Mouse (Mus musculus) bone marrow, adult 2 months (tissue): ENCODE measurements around the gene E2f4. TPM values are rescaled to one million over a fixed set of nuclear protein-coding genes. Genes with fewer than 3 reads are reported as not detected.

Experiments
- H3K27ac ChIP-seq: fragments of 200-500 bp; 2 replicates; pipeline ENCODE4 v1.5.1; 2012; ENCODE audit warnings: low read depth, mild to moderate bottlenecking, control low read depth, inconsistent platforms, low read length; ENCODE audit not compliant: control insufficient read depth, poor library complexity, insufficient read depth
- H3K4me1 ChIP-seq: fragments of 200-500 bp; 2 replicates; pipeline ENCODE4 v1.6.1; 2011; ENCODE audit warnings: low read length; ENCODE audit not compliant: control insufficient read depth, insufficient read depth
- H3K4me3 ChIP-seq: fragments of 200-500 bp; replicated peaks from 2 replicates; pipeline ENCODE3; 2011; ENCODE audit warnings: mild to moderate bottlenecking, low read depth, low read length, control low read depth; ENCODE audit not compliant: control insufficient read depth
- CTCF ChIP-seq: fragments of 200-500 bp; IDR thresholded peaks from 2 replicates; pipeline ENCODE4 v1.5.1; 2011; ENCODE audit warnings: low read length, control low read depth; ENCODE audit not compliant: control insufficient read depth, insufficient read depth
- POLR2A ChIP-seq: fragments of 200-500 bp; IDR thresholded peaks from 2 replicates; pipeline ENCODE4 v1.6.1; 2011; ENCODE audit warnings: low read depth, mild to moderate bottlenecking, control low read depth, low read length, borderline replicate concordance; ENCODE audit not compliant: control insufficient read depth
- WGBS: fragments of 180-500 bp; shearing (Covaris S2); methylation state at CpG from one replicate; pipeline ENCODE4 v1.1.7; 2018; 5-methylcytosine and 5-hydroxymethylcytosine counted together
- polyA plus RNA-seq: library from polyadenylated mRNA; stranded (reverse); fragments of >200 nt; gene quantifications from 2 replicates; pipeline ENCODE4 v1.2.4, GENCODE M21; 2011; ENCODE audit warnings: low replicate concordance; ENCODE audit not compliant: missing spikeins, insufficient read depth, insufficient read length

E2f4 gene
- polyA plus RNA-seq, 1 experiment = 115 TPM

GRCm38 (mm10) chr8:105295256-105295655, 2.2 kb upstream of the E2f4 start:
- TF ChIP-seq POLR2A = no peak
- no peak for TF ChIP-seq CTCF
- Histone ChIP-seq H3K27ac (no peak overlapping the region), H3K4me3 (no peak overlapping the region), H3K4me1 (peaks cover 4% of the 10 kb centered on the region)
- 66% methylated on average over 11 of the region's 11 CpGs for WGBS

- peaks cover 4% of the 10 kb centered on the region for H3K4me1 ChIP-seq
These were observed 1.4 kb upstream of the E2f4 start, which contains the start of gene Exoc3l for GRCm38 (mm10) chr8:105295895-105296573. Gene Exoc3l (minus strand): TSS chr8:105296101.

DNA sequence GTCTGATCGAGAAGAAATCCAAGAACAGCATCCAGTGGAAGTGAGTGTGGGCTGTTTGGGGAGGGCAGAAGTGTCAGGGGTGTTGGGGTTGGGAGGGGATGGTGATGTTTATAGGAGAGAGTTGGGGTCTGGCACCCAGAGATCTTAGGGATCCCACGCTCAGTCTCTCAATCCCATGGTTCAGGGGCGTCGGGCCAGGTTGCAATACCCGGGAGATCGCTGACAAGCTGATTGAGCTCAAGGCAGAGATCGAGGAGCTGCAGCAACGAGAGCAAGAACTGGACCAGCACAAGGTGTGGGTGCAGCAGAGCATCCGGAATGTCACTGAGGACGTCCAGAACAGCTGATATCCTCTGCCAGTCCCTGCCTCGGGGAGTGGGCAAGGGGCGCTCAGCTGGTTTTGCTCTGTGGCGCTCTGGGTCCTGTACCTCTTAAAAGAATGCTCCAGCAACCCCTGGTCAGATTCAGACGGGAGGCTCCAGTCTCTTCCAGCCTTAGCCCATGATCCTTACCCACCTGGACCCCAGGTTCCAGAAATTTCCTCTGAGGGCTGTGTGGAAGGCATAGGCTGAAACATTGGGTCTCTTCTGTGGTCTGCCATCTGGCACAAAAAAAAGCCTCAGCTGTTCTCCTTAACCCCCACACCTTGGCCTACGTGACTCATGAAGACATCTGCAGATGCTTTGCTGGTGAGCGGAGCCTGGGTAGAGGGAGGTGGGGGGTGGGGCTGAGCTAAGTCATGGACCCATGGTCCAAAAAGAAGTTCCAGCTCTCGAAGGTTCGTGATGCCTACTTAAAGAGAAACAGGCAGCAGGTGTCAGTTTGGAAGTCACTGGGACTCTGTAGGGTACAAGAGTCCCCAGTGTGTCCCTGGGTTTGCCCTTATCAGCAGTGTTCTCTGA, 1.1 kb downstream of the E2f4 start:
- peaks cover 4% of the 10 kb centered on the region for H3K4me1 ChIP-seq
- peak overlapping the region; percentile 99 for H3K4me3 ChIP-seq
- peak overlapping the region; percentile 90 for H3K27ac ChIP-seq
- TF ChIP-seq POLR2A (no peak), CTCF (no peak)
- WGBS = 46% methylated on average over 18 of the region's 18 CpGs

More at GRCm38 (mm10) chr8:105295895-105296573, 1.4 kb upstream of the E2f4 start, which contains the start of gene Exoc3l:
- WGBS = 12% methylated on average over 11 of the region's 11 CpGs
- TF ChIP-seq CTCF = no peak
- TF ChIP-seq POLR2A = no peak
- H3K27ac ChIP-seq = no peak within 1 kb of the TSS
- H3K4me3 ChIP-seq = no peak within 1 kb of the TSS

DNA sequence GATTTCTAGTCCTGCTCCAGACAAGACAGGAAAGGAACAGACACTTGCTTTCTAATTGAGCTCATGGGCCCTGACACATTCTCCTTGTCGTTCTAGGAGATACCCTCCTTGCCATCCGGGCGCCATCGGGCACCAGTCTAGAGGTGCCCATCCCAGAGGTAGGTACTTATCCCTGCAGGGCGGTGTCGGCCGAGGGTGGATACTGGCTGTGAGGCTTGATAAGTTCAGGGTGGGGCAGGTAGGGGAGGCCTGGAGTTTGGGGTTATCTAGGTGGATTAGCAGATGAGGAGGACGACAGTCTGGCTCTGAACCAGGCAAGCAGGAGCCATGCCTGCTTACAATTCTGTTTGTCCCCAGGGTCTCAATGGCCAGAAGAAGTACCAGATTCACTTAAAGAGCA, 2.5 kb downstream of the E2f4 start:
- no peak for TF ChIP-seq CTCF
- peak; percentile 84 for TF ChIP-seq POLR2A
- WGBS = 67% methylated on average over 8 of the region's 8 CpGs
- H3K4me1 ChIP-seq = peaks cover 4% of the 10 kb centered on the region
- H3K4me3 ChIP-seq = peak overlapping the region; percentile 63
- H3K27ac ChIP-seq = peak overlapping the region; percentile 81

DNA sequence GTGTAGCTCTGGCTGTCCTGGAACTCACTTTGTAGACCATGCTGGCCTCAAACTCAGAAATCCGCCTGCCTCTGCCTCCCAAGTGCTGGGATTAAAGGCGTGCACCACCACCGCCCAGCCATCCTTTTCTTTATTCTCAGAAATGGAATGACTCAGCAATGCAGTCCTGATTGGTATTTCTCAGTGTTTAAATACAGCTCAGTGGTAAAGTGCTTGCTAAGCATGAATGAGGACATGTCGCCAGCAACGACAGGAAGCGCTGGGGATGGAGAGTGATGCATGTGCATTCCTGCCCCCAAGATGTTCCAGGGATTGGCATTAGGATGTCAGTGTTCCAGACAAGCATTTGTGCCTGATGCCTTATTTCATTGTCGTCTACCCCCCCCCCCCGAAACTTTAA, 5.9 kb downstream of the E2f4 start:
- Histone ChIP-seq H3K4me3 (no peak overlapping the region), H3K4me1 (peaks cover 1% of the 10 kb centered on the region; the same call in 1 of the 2 replicates), H3K27ac (no peak overlapping the region)
- TF ChIP-seq POLR2A (no peak), CTCF (no peak)
- 74% methylated on average over 8 of the region's 8 CpGs for WGBS

DNA sequence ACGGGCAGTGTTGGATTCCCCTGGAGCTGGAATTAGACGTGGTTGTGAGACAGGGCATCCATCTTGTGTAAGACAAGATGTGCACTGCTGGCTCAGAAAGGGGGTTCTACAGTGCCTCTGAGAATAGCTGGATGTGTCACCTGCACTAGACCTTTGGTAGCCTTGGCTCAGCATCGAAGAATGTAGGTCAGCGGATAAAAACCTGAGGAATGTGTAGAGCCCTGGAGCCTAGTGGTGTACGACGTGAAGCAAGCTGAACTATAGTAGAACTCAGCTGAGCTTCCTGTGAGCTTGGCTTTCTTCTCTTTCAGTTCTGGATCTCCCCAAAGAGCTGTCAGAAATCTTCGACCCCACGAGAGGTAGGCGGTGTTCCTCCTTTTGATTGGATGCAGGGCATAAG, 6.4 kb downstream of the E2f4 start:
- no peak overlapping the region for H3K4me3 ChIP-seq
- no peak overlapping the region for H3K27ac ChIP-seq
- no peak for TF ChIP-seq CTCF
- no peak for TF ChIP-seq POLR2A
- WGBS = 84% methylated on average over 9 of the region's 9 CpGs
- H3K4me1 ChIP-seq = no peaks in the 10 kb centered on the region; the same call in 1 of the 2 replicates

- no peak overlapping the region for H3K27ac ChIP-seq
- WGBS = 51% methylated on average over 9 of the region's 9 CpGs
- no peak for TF ChIP-seq POLR2A
- TF ChIP-seq CTCF = no peak
- H3K4me1 ChIP-seq = no peaks in the 10 kb centered on the region; the same call in 1 of the 2 replicates
- no peak overlapping the region for H3K4me3 ChIP-seq
These were observed 7.1 kb downstream of the E2f4 start for GRCm38 (mm10) chr8:105304325-105305210.
